Mouse (Mus musculus) CD4-positive, CD25-positive, alpha-beta regulatory T cell, adult 9 weeks (primary cell): ENCODE measurements around the gene Exoc3. TPM values are rescaled to one million over a fixed set of nuclear protein-coding genes. Genes with fewer than 3 reads are reported as not detected.

Experiments used
- polyA plus RNA-seq: library from polyadenylated mRNA; unstranded; fragments of 100-300 nt; shearing (Covaris generic); gene quantifications from one replicate; pipeline ENCODE4 v1.2.1, GENCODE M21; 2017

The Exoc3 gene
- polyA plus RNA-seq, result 108 TPM

GRCm38 (mm10) chr13:74208317-74208985, at the start of gene Exoc3:
Gene Exoc3, minus strand, starts transcription at chr13:74208732.

GRCm38 (mm10) chr13:74121141-74121602, 87.4 kb downstream of the Exoc3 start, which contains the start of gene Slc9a3:
Gene Slc9a3, plus strand, starts transcription at chr13:74121457.

Other genes starting within 250 kb of the Exoc3 start
- gene Zdhhc11, start 244.9 kb downstream of the Exoc3 start, polyA plus RNA-seq, result not detected
- 0.86 TPM for gene Tppp, start 199.3 kb downstream of the Exoc3 start, polyA plus RNA-seq
- gene Cep72, start 146.4 kb downstream of the Exoc3 start, polyA plus RNA-seq, result 7.9 TPM
- not detected for gene Slc9a3, start 87.3 kb downstream of the Exoc3 start, polyA plus RNA-seq
- gene Ahrr, start 83.6 kb upstream of the Exoc3 start, polyA plus RNA-seq, result 0.24 TPM
- gene Pdcd6, start 108.8 kb upstream of the Exoc3 start, polyA plus RNA-seq, result 215 TPM
- 384 TPM for gene Sdha, start 141.5 kb upstream of the Exoc3 start, polyA plus RNA-seq
- 45.1 TPM for gene Ccdc127, start 141.6 kb upstream of the Exoc3 start, polyA plus RNA-seq
- gene Lrrc14b, start 155.3 kb upstream of the Exoc3 start, polyA plus RNA-seq, result not detected
- 2.9 TPM for gene Zfp72, start 182.1 kb upstream of the Exoc3 start, polyA plus RNA-seq
- gene Ftl1-ps1, start 191.0 kb upstream of the Exoc3 start, polyA plus RNA-seq, result 71.6 TPM